Mouse (Mus musculus) c-Kit-positive CD71-negative TER-119-negative erythroid progenitor cells, embryonic 14.5 days (primary cell): ENCODE results near the gene Ldb1.

Source experiments
- DNase-seq: peaks from one replicate; pipeline ENCODE4 v3.0.0-alpha.2; 2013; ENCODE audit warnings: low read depth

Gene Ldb1

GRCm38 (mm10) chr19:46044993-46045695 is at the start of gene Ldb1:
Gene Ldb1 (minus strand): TSS chr19:46045214.
- no peak for DNase-seq

GRCm38 (mm10) chr19:46094144-46094543 is 49.1 kb upstream of the Ldb1 start:
- no peak for DNase-seq

- no peak for DNase-seq
These were observed 46.6 kb upstream of the Ldb1 start for GRCm38 (mm10) chr19:46091641-46092040.

GRCm38 (mm10) chr19:46087871-46088270 is 42.9 kb upstream of the Ldb1 start:
- no peak for DNase-seq

GRCm38 (mm10) chr19:46086337-46086736 is 41.3 kb upstream of the Ldb1 start:
- peak; percentile 73 for DNase-seq

GRCm38 (mm10) chr19:46085185-46085584 is 40.2 kb upstream of the Ldb1 start:
- DNase-seq, result no peak

GRCm38 (mm10) chr19:46078535-46078934 is 33.5 kb upstream of the Ldb1 start:
- no peak for DNase-seq

- peak; percentile 98 for DNase-seq
These were observed 30.9 kb upstream of the Ldb1 start, which contains the start of gene Nolc1 for GRCm38 (mm10) chr19:46075616-46076607. Gene Nolc1 (plus strand): TSS chr19:46075863.

- DNase-seq, result no peak
These were observed 29.3 kb upstream of the Ldb1 start for GRCm38 (mm10) chr19:46074266-46074665.

GRCm38 (mm10) chr19:46073285-46073684 is 28.3 kb upstream of the Ldb1 start:
- no peak for DNase-seq

GRCm38 (mm10) chr19:46068054-46068453 is 23.0 kb upstream of the Ldb1 start:
- DNase-seq, result no peak

- no peak for DNase-seq
These were observed 15.8 kb upstream of the Ldb1 start for GRCm38 (mm10) chr19:46060845-46061244.

- no peak for DNase-seq
These were observed 13.5 kb upstream of the Ldb1 start for GRCm38 (mm10) chr19:46058466-46058865.

GRCm38 (mm10) chr19:46056947-46057607 is 12.1 kb upstream of the Ldb1 start:
- DNase-seq, result peak; percentile 74

- DNase-seq, result peak; percentile 90
These were observed 11.5 kb upstream of the Ldb1 start for GRCm38 (mm10) chr19:46056388-46056946.

GRCm38 (mm10) chr19:46055752-46056387 is 10.9 kb upstream of the Ldb1 start:
- DNase-seq, result no peak

GRCm38 (mm10) chr19:46050462-46050861 is 5.4 kb upstream of the Ldb1 start:
- DNase-seq, result no peak

GRCm38 (mm10) chr19:46049129-46049528 is 4.1 kb upstream of the Ldb1 start:
- no peak for DNase-seq

- no peak for DNase-seq
These were observed 2.4 kb upstream of the Ldb1 start for GRCm38 (mm10) chr19:46047426-46047825.

GRCm38 (mm10) chr19:46046621-46047025 is 1.6 kb upstream of the Ldb1 start:
- no peak for DNase-seq

- no peak for DNase-seq
These were observed 790 bp upstream of the Ldb1 start for GRCm38 (mm10) chr19:46045696-46046311.
